Mouse (Mus musculus): ENCODE measurements at regions not wholly inside any gene's neighbourhood (a gene's known extent, or its start where the extent isn't known, plus 50 kb on each side); places are given as distances from the start of the nearest gene placed in this dataset.

DNA sequence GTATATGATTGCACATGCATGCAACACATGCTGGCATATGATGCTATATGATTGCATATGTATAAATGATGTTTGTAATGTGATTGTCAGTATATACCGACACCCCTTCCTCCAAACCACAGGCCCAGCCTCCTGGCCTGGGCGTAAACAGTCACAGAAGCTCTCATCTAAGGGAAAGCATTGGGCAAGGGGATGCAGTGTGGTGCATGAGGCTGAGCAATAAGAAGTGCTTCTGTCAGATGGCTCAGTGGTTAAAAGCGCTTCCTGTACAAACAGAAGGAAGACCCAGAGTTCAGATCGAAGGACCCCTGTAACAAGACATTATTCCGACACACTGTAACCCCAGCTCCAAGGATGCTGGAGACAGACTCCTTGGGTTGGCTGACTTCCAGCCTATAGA, 175.0 kb upstream of the Prok2 start:
- no peak overlapping the region for H3K4me2 ChIP-seq (replicated peaks; ENCODE audit: low read depth, low read length)
- no peak overlapping the region for H3K4me3 ChIP-seq (ENCODE audit: low read depth, low read length)
- H3K27ac ChIP-seq (ENCODE audit: low read length), result no peak overlapping the region
- ATAC-seq (ENCODE audit: insufficient number of reproducible peaks, insufficient read depth, low FRiP score, low read depth), result no peak
- H3K36me3 ChIP-seq (ENCODE audit: control insufficient read depth, insufficient read depth, low read length), result no peaks in the 10 kb centered on the region
- no peaks in the 10 kb centered on the region for H3K27me3 ChIP-seq (ENCODE audit: control insufficient read depth, insufficient read depth, low read length)
- no peak overlapping the region for H3K9ac ChIP-seq (replicated peaks; ENCODE audit: low read depth, low read length)
- WGBS, result 85% methylated on average over 5 of the region's 5 CpGs
- no peaks in the 10 kb centered on the region for H3K9me3 ChIP-seq (ENCODE audit: control insufficient read depth, low read depth, low read length)
- H3K4me1 ChIP-seq (ENCODE audit: control insufficient read depth, insufficient read depth, low read length), result peaks cover 8% of the 10 kb centered on the region; the same call in 1 of the 2 replicates

- Histone ChIP-seq H3K4me1 (ENCODE audit: control insufficient read depth, insufficient read depth, low read length) (peaks cover 3% of the 10 kb centered on the region; the same call in 1 of the 2 replicates), H3K9ac (replicated peaks; ENCODE audit: low read depth, low read length) (no peak overlapping the region), H3K9me3 (ENCODE audit: control insufficient read depth, low read depth, low read length) (no peaks in the 10 kb centered on the region), H3K27ac (ENCODE audit: low read length) (no peak overlapping the region), H3K4me3 (ENCODE audit: low read depth, low read length) (no peak overlapping the region), H3K4me2 (replicated peaks; ENCODE audit: low read depth, low read length) (no peak overlapping the region), H3K27me3 (ENCODE audit: control insufficient read depth, insufficient read depth, low read length) (no peaks in the 10 kb centered on the region), H3K36me3 (ENCODE audit: control insufficient read depth, insufficient read depth, low read length) (no peaks in the 10 kb centered on the region)
- ATAC-seq (ENCODE audit: insufficient number of reproducible peaks, insufficient read depth, low FRiP score, low read depth), result no peak
- WGBS, result 69% methylated on average over 14 of the region's 14 CpGs
Measured at GRCm38 (mm10) chr6:99899704-99900103, 173.5 kb upstream of the Prok2 start.

DNA sequence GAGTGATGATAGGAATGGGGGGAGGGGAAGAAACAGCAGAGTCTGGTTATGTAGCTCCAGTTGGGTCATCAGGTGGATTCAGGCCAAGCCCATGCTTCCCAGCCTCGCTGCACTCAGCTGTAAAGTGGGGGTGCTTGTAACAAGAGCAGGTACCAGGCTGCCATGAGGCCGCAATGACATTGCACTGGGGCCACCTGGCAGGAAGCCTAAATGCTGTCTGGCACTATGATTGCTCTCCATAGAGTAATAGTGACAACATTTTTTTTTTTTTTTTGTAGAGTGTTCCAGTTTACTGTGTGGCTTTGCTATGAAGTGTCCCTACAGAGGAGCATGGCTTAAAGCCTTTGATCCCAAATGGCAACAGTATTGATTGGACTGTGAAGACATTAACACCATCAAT, 171.9 kb upstream of the Prok2 start:
- Histone ChIP-seq H3K4me3 (ENCODE audit: low read depth, low read length) (no peak overlapping the region), H3K27ac (ENCODE audit: low read length) (no peak overlapping the region), H3K9ac (replicated peaks; ENCODE audit: low read depth, low read length) (no peak overlapping the region), H3K4me1 (ENCODE audit: control insufficient read depth, insufficient read depth, low read length) (no peaks in the 10 kb centered on the region), H3K27me3 (ENCODE audit: control insufficient read depth, insufficient read depth, low read length) (no peaks in the 10 kb centered on the region), H3K9me3 (ENCODE audit: control insufficient read depth, low read depth, low read length) (no peaks in the 10 kb centered on the region), H3K4me2 (replicated peaks; ENCODE audit: low read depth, low read length) (no peak overlapping the region), H3K36me3 (ENCODE audit: control insufficient read depth, insufficient read depth, low read length) (no peaks in the 10 kb centered on the region)
- no peak for ATAC-seq (ENCODE audit: insufficient number of reproducible peaks, insufficient read depth, low FRiP score, low read depth)
- whole genome bisulfite sequencing, result 89% methylated on average over 2 of the region's 2 CpGs

GRCm38 (mm10) chr6:99895558-99895957, 169.4 kb upstream of the Prok2 start:
- ATAC-seq (ENCODE audit: insufficient number of reproducible peaks, insufficient read depth, low FRiP score, low read depth), result no peak
- Histone ChIP-seq H3K27ac (ENCODE audit: low read length) (no peak overlapping the region), H3K9ac (replicated peaks; ENCODE audit: low read depth, low read length) (no peak overlapping the region), H3K4me2 (replicated peaks; ENCODE audit: low read depth, low read length) (no peak overlapping the region), H3K4me1 (ENCODE audit: control insufficient read depth, insufficient read depth, low read length) (no peaks in the 10 kb centered on the region), H3K36me3 (ENCODE audit: control insufficient read depth, insufficient read depth, low read length) (no peaks in the 10 kb centered on the region), H3K27me3 (ENCODE audit: control insufficient read depth, insufficient read depth, low read length) (no peaks in the 10 kb centered on the region), H3K4me3 (ENCODE audit: low read depth, low read length) (no peak overlapping the region), H3K9me3 (ENCODE audit: control insufficient read depth, low read depth, low read length) (no peaks in the 10 kb centered on the region)
- 88% methylated on average over 4 of the region's 4 CpGs for WGBS

- Histone ChIP-seq H3K4me2 (replicated peaks; ENCODE audit: low read depth, low read length) (no peak overlapping the region), H3K27me3 (ENCODE audit: control insufficient read depth, insufficient read depth, low read length) (no peaks in the 10 kb centered on the region), H3K4me3 (ENCODE audit: low read depth, low read length) (no peak overlapping the region), H3K4me1 (ENCODE audit: control insufficient read depth, insufficient read depth, low read length) (no peaks in the 10 kb centered on the region), H3K9me3 (ENCODE audit: control insufficient read depth, low read depth, low read length) (no peaks in the 10 kb centered on the region), H3K9ac (replicated peaks; ENCODE audit: low read depth, low read length) (no peak overlapping the region), H3K27ac (ENCODE audit: low read length) (no peak overlapping the region), H3K36me3 (ENCODE audit: control insufficient read depth, insufficient read depth, low read length) (no peaks in the 10 kb centered on the region)
- no peak for ATAC-seq (ENCODE audit: insufficient number of reproducible peaks, insufficient read depth, low FRiP score, low read depth)
- WGBS, result 40% methylated on average over 4 of the region's 4 CpGs
Measured at GRCm38 (mm10) chr6:99893936-99894335, 167.7 kb upstream of the Prok2 start.

GRCm38 (mm10) chr6:99892204-99892603, 166.0 kb upstream of the Prok2 start:
- 93% methylated on average over 9 of the region's 9 CpGs for WGBS
- Histone ChIP-seq H3K27ac (ENCODE audit: low read length) (no peak overlapping the region), H3K4me3 (ENCODE audit: low read depth, low read length) (no peak overlapping the region), H3K9me3 (ENCODE audit: control insufficient read depth, low read depth, low read length) (no peaks in the 10 kb centered on the region), H3K27me3 (ENCODE audit: control insufficient read depth, insufficient read depth, low read length) (no peaks in the 10 kb centered on the region), H3K36me3 (ENCODE audit: control insufficient read depth, insufficient read depth, low read length) (no peaks in the 10 kb centered on the region), H3K4me1 (ENCODE audit: control insufficient read depth, insufficient read depth, low read length) (no peaks in the 10 kb centered on the region), H3K9ac (replicated peaks; ENCODE audit: low read depth, low read length) (no peak overlapping the region), H3K4me2 (replicated peaks; ENCODE audit: low read depth, low read length) (no peak overlapping the region)
- no peak for ATAC-seq (ENCODE audit: insufficient number of reproducible peaks, insufficient read depth, low FRiP score, low read depth)

GRCm38 (mm10) chr6:99891790-99892189, 165.6 kb upstream of the Prok2 start:
- 61% methylated on average over 2 of the region's 2 CpGs for WGBS
- no peaks in the 10 kb centered on the region for H3K9me3 ChIP-seq (ENCODE audit: control insufficient read depth, low read depth, low read length)
- H3K36me3 ChIP-seq (ENCODE audit: control insufficient read depth, insufficient read depth, low read length), result no peaks in the 10 kb centered on the region
- H3K27ac ChIP-seq (ENCODE audit: low read length), result no peak overlapping the region
- H3K9ac ChIP-seq (replicated peaks; ENCODE audit: low read depth, low read length), result no peak overlapping the region
- no peaks in the 10 kb centered on the region for H3K4me1 ChIP-seq (ENCODE audit: control insufficient read depth, insufficient read depth, low read length)
- no peaks in the 10 kb centered on the region for H3K27me3 ChIP-seq (ENCODE audit: control insufficient read depth, insufficient read depth, low read length)
- H3K4me3 ChIP-seq (ENCODE audit: low read depth, low read length), result no peak overlapping the region
- ATAC-seq (ENCODE audit: insufficient number of reproducible peaks, insufficient read depth, low FRiP score, low read depth), result no peak
- no peak overlapping the region for H3K4me2 ChIP-seq (replicated peaks; ENCODE audit: low read depth, low read length)

- Histone ChIP-seq H3K4me1 (ENCODE audit: control insufficient read depth, insufficient read depth, low read length) (no peaks in the 10 kb centered on the region), H3K27ac (ENCODE audit: low read length) (no peak overlapping the region), H3K9me3 (ENCODE audit: control insufficient read depth, low read depth, low read length) (no peaks in the 10 kb centered on the region), H3K36me3 (ENCODE audit: control insufficient read depth, insufficient read depth, low read length) (no peaks in the 10 kb centered on the region), H3K4me3 (ENCODE audit: low read depth, low read length) (no peak overlapping the region), H3K4me2 (replicated peaks; ENCODE audit: low read depth, low read length) (no peak overlapping the region), H3K9ac (replicated peaks; ENCODE audit: low read depth, low read length) (no peak overlapping the region), H3K27me3 (ENCODE audit: control insufficient read depth, insufficient read depth, low read length) (no peaks in the 10 kb centered on the region)
- no peak for ATAC-seq (ENCODE audit: insufficient number of reproducible peaks, insufficient read depth, low FRiP score, low read depth)
- WGBS, result 83% methylated on average over 5 of the region's 5 CpGs
Measured at GRCm38 (mm10) chr6:99890805-99891204, 164.6 kb upstream of the Prok2 start.

- Histone ChIP-seq H3K4me1 (ENCODE audit: control insufficient read depth, insufficient read depth, low read length) (no peaks in the 10 kb centered on the region), H3K4me3 (ENCODE audit: low read depth, low read length) (no peak overlapping the region), H3K27ac (ENCODE audit: low read length) (no peak overlapping the region), H3K9me3 (ENCODE audit: control insufficient read depth, low read depth, low read length) (no peaks in the 10 kb centered on the region), H3K27me3 (ENCODE audit: control insufficient read depth, insufficient read depth, low read length) (no peaks in the 10 kb centered on the region), H3K9ac (replicated peaks; ENCODE audit: low read depth, low read length) (no peak overlapping the region), H3K4me2 (replicated peaks; ENCODE audit: low read depth, low read length) (no peak overlapping the region), H3K36me3 (ENCODE audit: control insufficient read depth, insufficient read depth, low read length) (no peaks in the 10 kb centered on the region)
- no peak for ATAC-seq (ENCODE audit: insufficient number of reproducible peaks, insufficient read depth, low FRiP score, low read depth)
- whole genome bisulfite sequencing, result 17% methylated on average over 9 of the region's 9 CpGs
Measured at GRCm38 (mm10) chr6:99889055-99889454, 162.9 kb upstream of the Prok2 start.
